Mouse (Mus musculus) gonadal fat pad, adult 2 months (tissue): ENCODE data around the gene Homer3. TPM values are rescaled to one million over a fixed set of nuclear protein-coding genes. Genes with fewer than 3 reads are reported as not detected.
A peak's percentile ranks its signal among the peaks of the same experiment; 100 is the strongest.

Experiments used
- DNase-seq: peaks from one replicate; pipeline ENCODE4 v3.0.0-alpha.2; 2012; ENCODE audit warnings: low read depth
- polyA plus RNA-seq: library from polyadenylated mRNA; depleted of rRNA; stranded (reverse); fragments of >200 nt; gene quantifications from 2 replicates; pipeline ENCODE4 v1.2.3, GENCODE M21; 2012; rRNA removed

Gene Homer3
- polyA plus RNA-seq: 55.2 and 64.2 TPM in 2 replicates

DNA sequence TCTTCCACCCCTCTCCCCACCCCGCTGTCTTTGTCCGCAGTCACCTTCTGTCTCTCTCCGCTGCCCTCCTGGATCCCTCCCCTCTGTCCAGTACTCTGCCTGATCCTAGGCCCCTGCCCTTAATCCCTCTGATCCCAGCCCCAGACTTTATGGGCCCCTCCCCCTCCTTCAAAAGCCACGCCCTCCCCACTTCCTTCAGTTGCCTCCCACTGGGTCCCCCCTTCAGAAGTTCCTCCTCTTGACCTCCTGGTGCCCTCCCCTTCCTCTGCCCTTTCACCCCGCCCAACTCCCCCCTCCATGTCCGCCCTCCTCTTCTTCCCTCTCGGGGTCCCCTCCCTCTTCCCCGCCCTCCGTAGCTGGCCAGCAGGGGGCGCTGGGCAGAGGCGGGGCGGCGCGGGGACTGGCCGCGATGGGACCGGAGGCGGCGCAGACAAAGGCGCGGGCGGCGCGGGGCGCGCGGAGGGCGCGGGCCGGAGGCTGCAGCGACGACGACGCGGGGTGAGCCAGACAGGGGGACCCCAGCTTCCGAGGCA lies at the start of gene Homer3:
Homer3 (plus strand) TSS at position 225 of the 533 bp plus-strand sequence.
- DNase-seq: no peak

DNA sequence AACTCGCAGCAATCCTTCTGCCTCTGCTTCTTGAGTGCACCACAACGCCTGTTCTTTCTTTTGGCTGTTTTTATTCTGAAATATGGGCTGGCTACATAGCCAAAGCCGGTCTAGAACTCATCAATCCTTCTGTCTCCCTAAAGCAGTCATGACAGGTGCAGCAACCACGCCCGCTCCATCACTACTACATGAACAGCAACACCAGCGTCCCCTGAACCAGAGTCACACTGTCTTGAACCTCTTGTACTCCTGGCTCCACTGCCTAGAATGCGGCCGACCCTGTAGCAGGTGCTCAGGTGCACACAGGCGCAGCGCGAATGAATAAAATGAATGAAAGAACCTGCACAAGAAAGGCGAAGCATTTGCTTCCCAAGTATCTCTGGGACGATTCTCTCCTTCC lies 49.0 kb upstream of the Homer3 start:
- DNase-seq: no peak

DNA sequence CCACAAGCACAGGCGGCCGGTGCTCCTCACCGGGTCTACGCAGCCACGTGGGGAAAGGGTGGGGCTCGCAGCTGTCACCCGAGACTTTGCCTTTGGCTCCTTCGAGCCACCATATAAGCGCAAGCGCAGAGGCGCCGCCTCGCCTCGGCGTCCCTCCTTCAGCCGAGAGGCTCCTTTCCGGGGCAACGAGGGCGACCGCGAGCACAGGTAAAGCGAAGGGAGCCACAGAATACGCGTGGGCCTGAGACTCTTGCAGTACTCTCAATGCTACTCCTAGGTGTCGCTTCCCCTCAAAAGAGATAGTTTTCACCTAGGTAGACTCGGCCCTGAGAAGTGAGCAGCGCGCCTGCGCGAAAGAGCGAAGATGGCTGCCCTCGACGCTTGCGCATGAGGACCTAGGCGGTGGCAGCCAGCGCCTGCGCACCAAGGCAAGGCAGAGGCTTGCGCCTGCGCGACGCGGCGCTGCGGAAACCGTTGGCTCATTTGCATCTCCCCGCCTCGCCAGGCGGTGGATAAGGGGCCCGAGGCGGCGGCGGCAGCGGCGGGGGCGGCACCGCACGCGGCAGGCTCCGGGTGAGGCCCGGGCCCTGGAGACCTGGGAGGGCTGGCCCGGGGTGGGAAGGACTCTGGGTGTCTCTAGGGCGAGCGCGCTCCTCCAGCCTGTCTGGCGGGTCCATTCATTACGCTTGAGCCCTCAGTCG lies 48.4 kb upstream of the Homer3 start, which contains the start of the genes Sugp2 and Armc6:
Sugp2 (plus strand) TSS at position 147 of the 701 bp plus-strand sequence.
Armc6 (minus strand) TSS at position 387 of the 701 bp plus-strand sequence.
- peak; percentile 61 for DNase-seq

DNA sequence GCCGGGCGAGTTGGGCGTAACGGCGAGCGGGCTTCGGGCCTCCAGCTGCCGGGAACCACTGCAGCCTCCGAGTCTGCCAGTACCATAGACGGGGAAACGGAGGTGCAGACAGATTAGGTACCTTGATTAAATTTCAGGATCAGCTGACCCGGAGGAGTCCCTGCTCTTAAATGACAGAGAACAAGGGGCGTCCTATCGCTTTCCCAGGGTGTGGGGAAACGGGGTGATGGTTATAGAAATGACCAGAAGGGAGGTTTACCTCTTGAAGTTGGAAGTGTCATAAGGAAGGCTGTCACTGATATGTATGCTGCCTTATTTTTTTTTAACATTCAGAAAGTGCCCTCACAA lies 47.9 kb upstream of the Homer3 start:
- DNase-seq: no peak

DNA sequence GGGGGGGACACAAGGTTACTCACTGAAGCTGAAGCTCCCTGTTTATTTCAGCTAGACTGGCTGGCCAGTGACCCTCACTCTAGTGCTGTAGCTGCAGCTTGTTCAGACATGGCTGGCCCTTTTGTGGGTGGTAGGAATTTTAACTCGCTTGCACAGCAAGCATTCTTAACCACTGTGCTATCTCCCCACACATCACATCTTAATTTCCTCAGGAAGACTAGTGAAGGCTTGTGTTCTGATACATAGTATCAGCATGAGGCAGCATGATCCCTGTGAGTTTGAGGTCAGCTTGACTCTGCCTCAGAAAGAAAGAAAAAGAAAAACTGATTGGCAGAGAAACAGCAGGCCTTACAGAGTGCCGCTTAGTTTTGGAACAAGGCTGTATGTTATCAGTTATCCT lies 44.8 kb upstream of the Homer3 start:
- DNase-seq: no peak

DNA sequence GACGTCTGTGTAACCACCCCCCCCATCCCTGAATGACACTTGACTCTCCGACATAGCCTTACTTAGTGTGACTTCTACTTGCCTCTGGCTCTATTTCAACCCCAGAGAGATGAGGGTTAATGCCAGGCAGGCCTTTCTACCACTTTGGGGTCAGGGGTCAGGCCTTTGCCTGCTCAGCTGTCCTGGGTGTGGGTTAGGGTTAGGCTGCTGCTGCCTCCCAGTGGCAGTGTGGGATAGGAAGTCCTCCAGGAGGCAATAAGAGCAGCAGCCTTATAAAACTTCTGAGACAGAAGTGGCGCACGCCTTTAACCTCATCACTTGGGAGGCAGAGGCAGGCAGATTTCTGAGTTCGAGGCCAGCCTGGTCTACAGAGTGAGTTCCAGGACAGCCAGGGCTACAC lies 42.0 kb upstream of the Homer3 start:
- no peak for DNase-seq

DNA sequence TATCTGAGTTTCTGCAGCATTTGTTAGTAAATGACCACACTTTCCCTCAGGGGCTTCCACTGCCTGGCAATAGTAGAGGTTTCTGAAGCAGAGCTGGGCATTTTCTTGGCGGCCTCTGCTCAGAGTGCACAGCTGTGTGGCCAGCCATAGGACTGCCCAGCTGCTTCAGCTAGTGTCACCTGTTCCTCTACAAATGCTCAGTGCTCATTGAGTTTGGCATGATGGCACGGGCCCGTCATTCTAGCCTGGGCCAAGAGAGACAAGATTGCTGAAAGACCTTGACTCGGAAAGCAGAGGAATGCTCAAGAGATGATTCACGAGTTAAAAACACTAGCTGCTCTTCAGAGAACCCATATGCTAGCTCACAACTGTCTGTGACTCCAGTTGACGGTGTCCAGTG lies 36.0 kb upstream of the Homer3 start:
- no peak for DNase-seq

DNA sequence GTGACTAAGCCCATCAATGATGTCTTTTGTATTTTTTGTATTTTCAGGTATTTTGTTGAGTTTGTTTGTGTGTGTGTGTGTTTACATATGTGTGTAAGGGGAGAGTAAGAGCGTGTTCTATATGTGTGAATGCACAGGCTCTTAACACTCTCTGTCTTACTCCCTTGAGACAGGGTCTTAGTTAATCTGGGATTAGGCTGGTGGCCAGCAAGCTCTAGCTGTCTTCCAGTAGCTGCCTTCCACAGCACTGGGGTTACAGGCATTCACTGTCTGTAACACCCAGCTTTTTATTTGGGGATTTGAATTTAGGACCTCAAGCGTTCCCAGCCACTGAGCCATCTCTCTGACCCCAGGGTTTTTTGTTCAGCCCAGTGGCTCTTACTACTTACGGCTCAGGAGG lies 34.8 kb upstream of the Homer3 start:
- no peak for DNase-seq

DNA sequence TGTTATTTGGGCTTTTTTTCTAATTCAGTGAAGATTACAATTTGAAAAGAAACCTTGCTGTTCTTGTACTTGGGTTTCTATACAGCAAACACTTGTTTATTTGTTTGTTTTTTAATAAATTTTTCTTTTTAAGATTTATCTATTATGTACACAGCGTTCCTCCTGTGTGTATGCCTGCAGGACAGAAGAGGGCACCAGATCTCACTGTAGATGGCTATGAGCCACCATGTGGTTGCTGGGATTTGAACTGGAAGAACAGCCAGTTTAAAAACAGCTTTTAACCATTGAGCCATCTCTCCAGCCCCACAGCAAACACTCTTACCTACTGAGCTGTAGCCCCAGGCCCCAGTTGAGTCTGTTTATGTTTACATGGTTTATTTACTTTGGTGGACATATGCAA lies 28.0 kb upstream of the Homer3 start:
- no peak for DNase-seq

DNA sequence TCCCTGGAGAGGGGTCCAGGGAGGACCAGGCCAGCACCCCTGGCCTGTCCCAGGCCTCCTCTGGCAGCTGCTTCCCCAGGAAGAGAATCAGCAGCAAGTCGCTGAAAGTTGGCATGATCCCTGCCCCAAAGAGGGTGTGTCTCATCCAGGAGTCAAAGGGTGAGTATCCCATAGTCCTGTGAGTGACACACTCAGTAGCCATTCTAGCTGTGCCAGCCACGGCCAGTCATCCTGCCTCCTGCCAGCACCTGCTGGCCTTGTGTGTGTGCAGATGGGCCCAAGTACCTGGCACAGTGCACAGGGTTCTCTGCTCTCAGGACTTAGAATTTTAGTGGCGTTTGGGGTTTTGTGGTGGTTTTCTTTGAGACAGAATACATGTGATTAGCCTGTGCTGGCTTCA lies 25.2 kb upstream of the Homer3 start:
- DNase-seq: no peak

DNA sequence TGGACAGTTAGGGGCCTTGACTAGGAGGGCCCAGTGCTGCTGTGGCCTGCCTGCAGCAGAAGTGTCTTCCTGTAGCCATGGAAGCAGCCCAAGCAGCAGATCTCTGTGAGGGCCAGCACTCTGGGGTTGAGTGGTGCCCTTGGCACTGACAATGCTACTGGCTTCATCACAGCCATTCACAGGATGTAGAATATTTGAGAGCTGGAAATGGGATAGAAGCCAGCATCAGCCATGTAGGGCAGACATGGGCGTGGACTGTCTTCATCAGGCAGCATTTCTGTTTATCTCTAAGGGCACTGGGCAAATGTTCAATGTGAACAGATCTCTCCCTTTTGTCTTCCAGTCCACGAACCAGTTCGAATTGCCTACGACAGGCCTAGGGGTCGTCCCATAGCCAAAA lies 24.0 kb upstream of the Homer3 start:
- DNase-seq: no peak

DNA sequence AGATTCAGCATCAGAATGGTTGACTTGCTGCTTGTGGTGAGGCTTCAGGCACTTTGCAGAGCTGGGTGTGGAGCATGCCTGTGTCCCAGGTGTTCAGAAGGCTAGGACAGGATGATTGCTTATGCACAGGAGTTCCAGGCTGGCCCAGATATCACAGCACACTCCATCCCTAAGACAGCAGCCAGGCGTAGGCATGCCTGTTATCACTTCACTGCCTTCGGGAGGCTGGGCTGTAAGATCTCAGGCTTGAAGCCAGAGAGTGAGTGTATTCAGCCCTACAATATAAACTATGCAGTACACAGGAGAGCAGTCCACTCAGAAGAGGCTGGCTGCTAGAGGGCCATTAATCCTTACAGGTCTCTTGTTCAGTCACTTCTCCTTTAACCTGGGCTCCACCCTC lies 23.6 kb upstream of the Homer3 start:
- DNase-seq: no peak

DNA sequence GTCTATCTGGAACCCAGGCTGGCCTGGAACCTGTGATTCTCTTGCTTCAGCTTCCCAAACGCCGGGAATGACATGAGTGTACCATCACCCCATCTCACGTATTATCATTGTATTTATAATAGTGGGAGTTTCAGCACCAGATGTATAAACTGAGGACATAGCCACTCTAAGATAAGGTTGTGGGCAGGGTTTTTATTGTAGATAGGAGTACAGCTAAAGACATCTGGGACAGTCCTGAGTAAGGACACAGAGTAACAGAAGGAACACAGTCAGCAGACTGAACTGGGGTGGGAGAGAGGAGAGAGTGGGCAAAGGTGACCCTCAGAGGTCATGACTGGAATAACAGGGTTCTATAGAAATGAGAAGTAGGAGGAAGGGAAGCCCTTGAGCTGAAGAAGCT lies 15.0 kb upstream of the Homer3 start:
- DNase-seq: no peak

DNA sequence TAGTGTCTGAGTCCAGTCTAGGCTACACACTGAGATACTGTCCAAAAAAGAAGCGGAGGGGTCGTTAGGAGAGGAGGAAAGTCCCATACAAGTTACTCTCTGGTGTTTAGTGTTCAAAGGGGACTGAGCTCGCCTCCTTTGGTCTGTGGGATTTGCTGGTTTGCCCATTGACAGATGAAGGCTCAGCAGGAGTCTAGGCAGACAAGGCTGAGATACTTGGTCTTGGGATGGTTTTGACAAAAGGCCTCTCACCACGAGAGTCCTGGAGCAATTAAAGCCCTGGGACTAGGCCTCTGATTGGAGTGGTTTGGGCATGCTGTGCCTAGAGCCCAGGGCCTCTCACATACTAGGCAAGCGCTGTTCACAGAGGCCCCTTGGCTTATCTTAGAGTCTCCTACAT lies 14.3 kb upstream of the Homer3 start:
- no peak for DNase-seq

DNA sequence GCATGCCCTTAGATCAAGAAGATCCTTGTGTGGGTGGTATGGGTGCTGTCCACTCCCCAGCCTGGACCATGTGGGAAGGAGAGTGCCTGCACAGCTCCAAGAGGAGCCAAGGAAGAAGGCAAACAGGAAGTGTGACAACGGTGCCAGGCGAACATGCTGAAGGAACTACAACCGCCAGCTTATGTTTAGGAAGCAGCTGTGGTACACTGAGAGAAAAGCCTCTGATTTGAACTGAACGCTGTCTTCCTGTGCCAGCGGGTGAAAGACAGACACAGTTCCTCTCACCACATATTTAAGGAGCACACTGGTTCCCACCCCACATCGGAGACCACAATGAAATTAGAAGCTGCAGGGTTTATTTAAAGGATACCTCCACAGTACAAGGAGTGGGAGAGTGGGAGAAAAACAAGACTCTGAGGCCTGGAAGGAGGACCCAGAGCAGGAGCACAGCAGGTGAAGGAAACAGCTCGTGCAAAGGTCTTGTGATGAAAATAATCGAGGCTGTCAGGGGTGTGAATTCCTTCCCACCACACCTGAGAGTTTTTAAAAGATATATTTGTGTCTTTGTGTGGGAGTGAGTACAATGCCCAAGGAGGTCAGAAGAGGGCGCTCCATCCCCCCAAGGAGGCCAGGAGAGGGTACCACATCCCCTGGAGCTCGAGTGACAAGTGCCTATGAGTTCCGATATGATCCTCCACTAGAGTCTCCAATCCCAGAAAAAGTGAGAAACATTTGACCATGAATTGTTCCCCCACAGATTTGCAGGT lies 13.6 kb upstream of the Homer3 start:
- no peak for DNase-seq

DNA sequence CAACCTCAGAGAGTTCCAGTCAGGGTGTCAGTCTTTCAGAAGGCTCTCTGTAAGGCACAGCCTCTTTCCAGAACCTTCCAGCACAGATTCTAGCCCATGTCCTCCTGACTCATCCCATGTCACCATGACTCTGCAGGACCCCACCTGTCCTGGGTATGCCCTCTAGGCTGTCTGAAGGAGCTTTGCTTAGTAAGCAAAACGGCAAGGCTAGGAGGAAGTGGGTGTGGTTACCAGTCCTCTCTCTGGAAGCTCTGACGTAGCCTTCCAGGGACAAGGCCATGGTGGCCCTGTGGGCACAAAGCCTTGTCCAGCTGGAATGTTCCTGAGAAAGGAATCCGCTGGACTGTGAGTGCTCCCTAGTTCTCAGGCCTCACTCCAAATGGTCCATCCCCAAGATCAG lies 9.7 kb upstream of the Homer3 start:
- no peak for DNase-seq

DNA sequence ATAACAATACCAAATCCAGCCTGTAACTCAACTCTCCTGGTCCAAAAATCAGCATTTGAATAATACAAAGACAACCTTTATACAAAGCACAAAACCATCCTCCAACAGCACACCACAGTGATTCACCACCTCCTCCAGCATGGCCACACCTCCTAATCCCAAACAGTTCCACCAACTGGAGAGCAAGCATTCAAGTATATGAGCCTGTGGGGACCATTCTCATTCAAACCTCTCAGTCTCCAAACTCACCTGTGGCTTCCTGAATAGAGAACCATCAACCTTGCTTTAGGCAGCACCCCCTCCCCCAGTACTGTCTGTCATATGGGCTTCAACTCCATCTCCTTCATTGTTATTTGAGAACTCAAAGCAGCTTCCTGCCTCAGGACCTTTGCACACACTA lies 8.3 kb upstream of the Homer3 start:
- DNase-seq: no peak

DNA sequence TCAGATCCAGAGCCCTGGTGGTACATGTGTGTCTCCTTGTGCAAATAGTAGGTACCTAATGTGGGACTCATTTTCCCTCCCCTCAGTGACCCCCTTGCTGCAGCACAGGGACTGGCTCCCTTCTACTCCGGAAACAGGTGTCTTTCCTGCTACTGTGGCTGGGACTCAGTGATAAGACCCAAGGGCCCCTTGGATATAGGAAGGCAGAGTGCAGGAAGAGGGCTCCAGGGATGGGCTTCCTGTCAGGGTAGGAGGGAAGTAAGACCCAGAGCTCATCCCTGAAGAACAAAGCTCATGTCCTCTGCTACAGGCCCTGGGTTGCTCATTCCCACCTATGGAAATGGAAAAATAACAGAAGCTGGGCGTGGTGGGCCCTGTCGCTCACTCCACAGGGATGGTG lies 6.2 kb upstream of the Homer3 start:
- no peak for DNase-seq

DNA sequence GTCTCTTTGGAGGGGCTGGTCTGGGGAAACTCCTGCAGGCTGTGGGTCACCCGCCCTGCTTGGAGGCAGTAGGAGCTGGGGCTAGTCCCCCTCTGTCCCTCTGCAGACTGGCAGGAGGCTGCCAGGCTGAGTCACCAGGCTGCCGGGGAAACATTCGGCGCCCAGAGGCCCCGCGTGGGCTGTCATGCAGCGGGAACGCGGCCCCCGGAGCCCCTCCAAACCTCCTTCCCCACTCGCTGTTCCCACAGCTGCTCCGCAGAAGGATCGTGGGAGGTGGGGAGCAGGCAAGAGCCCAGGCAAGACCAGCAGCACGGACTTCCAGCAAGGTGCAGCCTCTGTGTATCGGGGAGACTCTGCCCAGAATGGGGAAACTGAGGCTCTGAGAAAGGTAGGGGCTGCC lies 4.5 kb upstream of the Homer3 start:
- no peak for DNase-seq

DNA sequence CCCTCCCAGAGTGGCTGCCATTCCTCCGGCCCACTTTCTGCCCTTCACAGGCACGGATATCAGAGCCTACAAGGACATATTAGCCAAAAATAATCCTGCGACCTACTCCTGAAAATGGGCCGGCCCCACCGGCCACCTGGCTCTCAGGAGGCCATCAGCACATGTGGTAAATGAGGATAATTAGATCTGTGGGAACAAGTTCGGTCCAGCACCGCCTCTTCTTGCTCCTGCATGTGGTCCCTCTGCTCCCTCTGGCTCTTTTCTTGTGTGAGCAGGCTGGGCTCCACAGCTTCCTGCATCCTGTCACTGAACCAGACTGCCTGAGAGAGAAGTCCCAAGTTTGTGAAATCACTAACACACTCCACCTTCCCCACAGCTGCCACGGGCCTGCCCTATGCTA lies 3.4 kb upstream of the Homer3 start:
- DNase-seq: no peak

DNA sequence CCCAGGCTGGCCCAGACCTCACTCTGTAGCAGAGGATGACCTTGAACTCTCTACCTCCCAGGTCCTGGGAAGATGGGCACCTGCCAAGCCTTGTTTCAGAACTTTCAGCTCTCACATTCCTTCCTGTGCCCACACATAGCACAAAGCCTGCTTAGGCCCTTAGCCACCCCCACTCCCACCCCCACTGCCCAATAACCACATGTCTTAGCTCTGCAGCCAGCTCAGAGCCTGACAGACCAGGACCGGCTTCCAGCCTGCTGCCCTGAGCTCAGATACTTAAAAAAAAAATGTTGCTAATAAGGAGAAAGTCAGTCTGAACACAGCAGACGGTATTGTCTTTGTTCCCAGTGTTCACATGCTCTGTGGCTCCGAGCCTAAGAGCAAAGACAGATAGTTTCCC lies 1.6 kb upstream of the Homer3 start:
- no peak for DNase-seq

DNA sequence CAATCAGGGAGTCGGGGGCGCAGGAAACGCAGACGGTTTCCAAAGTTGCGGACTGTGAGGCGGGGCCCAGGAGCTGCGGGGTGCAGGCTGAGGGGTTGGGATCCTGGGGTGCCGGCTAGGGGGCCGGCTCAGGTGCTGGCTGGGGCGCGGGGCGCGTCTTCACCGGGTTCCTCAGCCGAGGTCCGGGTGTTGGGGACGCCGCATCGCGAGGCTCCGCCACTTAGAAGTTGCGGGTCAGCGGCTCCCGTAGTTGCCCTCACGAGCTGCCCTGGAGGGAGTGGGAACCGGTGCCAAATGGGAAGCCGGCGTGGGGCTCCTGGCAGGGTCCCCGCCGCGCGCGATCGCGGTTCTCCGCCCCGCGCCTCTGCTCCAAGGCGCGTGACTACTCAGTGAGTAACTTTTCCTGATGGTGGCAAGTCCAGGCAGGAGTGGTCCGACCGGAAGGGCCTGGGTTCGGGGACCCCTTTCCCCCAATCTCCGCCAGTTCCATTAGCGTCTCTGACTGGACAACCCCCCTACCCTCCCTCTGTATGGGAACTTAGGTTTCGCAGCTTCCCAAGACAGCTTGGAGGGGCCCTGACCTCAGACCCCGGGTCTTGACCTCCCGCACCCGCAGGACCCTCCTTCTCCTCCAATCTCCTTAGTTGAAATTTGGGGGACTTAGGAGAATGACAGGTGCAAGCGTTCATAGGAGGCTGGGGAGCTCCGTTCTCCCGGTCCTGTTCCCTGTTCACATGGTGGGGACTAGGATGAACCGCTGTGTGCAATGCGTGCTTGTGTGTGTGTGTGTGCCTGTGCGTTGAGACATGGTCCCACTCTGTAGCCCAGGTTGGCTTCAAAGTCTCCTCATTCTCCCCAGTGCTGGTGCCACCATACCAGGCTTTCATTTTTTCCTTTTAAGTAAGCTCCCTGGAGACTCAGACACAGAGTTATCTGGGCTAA lies 780 bp downstream of the Homer3 start:
- no peak for DNase-seq
